Mouse (Mus musculus) heart, adult 2 months (tissue): ENCODE data around the gene Noxo1.
A peak's percentile ranks its signal among the peaks of the same experiment; 100 is the strongest.

Experiments
- CTCF ChIP-seq: fragments of 200-600 bp; IDR thresholded peaks from 2 replicates; pipeline ENCODE4 v1.8.1; 2022; ENCODE audit warnings: antibody characterized with exemption, mild to moderate bottlenecking, moderate library complexity
- POLR2A ChIP-seq: fragments of 200-500 bp; IDR thresholded peaks from 2 replicates; pipeline ENCODE4 v1.6.1; 2011; ENCODE audit warnings: mild to moderate bottlenecking, low read depth, low read length, control low read depth; ENCODE audit not compliant: insufficient read depth

- no peak for TF ChIP-seq CTCF
- peak; percentile 65; the same call in 1 of the 2 replicates for TF ChIP-seq POLR2A
Measured at GRCm38 (mm10) chr17:24727618-24728017, 31.6 kb downstream of the Noxo1 start, which contains the start of gene Rpl3l.
